Comparison of ENCODE assay signal across 8 mouse cellular contexts in the genomic region with DNA sequence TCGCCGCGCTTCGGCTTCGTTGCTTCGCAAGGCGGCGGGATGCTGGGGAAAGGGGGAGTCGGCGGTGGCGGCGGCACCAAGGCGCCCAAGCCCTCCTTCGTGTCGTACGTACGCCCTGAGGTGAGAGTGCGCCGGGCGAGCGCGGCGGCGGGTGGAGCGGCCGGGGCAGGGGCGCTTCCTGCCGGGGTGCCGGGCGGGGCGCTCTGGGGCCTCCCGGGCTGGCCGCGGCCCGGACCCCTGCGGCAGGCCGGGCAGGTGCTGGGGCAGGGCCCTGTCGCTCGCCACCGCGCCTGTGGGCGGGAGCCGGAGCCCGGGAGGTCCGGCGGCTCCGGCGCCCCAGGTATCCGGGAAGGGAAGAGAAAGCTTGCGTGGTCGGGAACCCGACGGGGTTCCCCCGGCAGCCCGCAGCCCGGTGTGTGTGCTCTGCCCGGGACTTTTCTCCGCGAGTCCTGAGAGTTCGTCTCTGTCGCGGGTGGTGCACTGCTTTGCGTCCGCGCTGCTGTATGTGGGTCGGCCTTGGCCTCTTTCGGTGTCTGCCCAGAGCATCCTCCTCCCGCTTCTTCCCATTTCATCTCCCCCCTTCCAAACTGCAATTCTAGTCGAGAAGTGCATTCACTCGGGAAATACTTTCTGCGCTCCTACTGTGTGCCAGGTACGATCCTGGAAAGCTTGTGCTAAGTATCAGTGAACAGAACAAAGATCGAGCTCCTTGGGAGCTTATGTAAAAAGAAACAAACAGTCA. TPM values are rescaled to one million over a fixed set of nuclear protein-coding genes. Genes with fewer than 3 reads are reported as not detected.
DNase-seq lines count a peak whose midpoint lies in the region; ATAC-seq lines count a peak whose summit lies in the region.

No protein-coding gene starts in this region.

- H3K4me2 ChIP-seq in lung, embryonic 15.5 days, result peak overlapping the region; percentile 61
- H3K4me2 ChIP-seq in forebrain, embryonic 15.5 days (replicated peaks), result peak overlapping the region; percentile 56
- peak overlapping the region; percentile 63 for H3K4me2 ChIP-seq in limb, embryonic 15.5 days
- H3K4me2 ChIP-seq in neural tube, embryonic 15.5 days, result peak overlapping the region; percentile 67

- no peaks in the 10 kb centered on the region for H3K9me3 ChIP-seq in lung, embryonic 15.5 days
- no peaks in the 10 kb centered on the region for H3K9me3 ChIP-seq in forebrain, embryonic 15.5 days
- H3K9me3 ChIP-seq in limb, embryonic 15.5 days, result no peaks in the 10 kb centered on the region
- H3K9me3 ChIP-seq in neural tube, embryonic 15.5 days (replicated peaks), result no peaks in the 10 kb centered on the region

- peak overlapping the region; percentile 90 for H3K4me3 ChIP-seq in lung, embryonic 15.5 days
- peak overlapping the region; percentile 83 for H3K4me3 ChIP-seq in forebrain, embryonic 15.5 days
- peak overlapping the region; percentile 78 for H3K4me3 ChIP-seq in limb, embryonic 15.5 days
- peak overlapping the region; percentile 96 for H3K4me3 ChIP-seq in neural tube, embryonic 15.5 days (replicated peaks)

- H3K27me3 ChIP-seq in lung, embryonic 15.5 days, result no peaks in the 10 kb centered on the region
- H3K27me3 ChIP-seq in forebrain, embryonic 15.5 days, result no peaks in the 10 kb centered on the region
- H3K27me3 ChIP-seq in limb, embryonic 15.5 days, result no peaks in the 10 kb centered on the region
- H3K27me3 ChIP-seq in neural tube, embryonic 15.5 days (replicated peaks), result no peaks in the 10 kb centered on the region

- peak overlapping the region; percentile 94 for H3K9ac ChIP-seq in lung, embryonic 15.5 days
- H3K9ac ChIP-seq in forebrain, embryonic 15.5 days (replicated peaks), result peak overlapping the region; percentile 84
- peak overlapping the region; percentile 89 for H3K9ac ChIP-seq in limb, embryonic 15.5 days
- H3K9ac ChIP-seq in neural tube, embryonic 15.5 days (replicated peaks), result peak overlapping the region; percentile 89

- H3K27ac ChIP-seq in lung, embryonic 15.5 days, result peak overlapping the region; percentile 92
- peak overlapping the region; percentile 93 for H3K27ac ChIP-seq in forebrain, embryonic 15.5 days (replicated peaks)
- peak overlapping the region; percentile 93 for H3K27ac ChIP-seq in limb, embryonic 15.5 days
- H3K27ac ChIP-seq in neural tube, embryonic 15.5 days (replicated peaks), result peak overlapping the region; percentile 93

- no peak for DNase-seq in lung, postnatal 36 days
- DNase-seq in adipocyte (ENCODE audit: low spot score), result peak; percentile 48
- DNase-seq in layer of hippocampus, adult 9-11 months, result no peak
- DNase-seq in yolk sac, embryonic 10.5 days (ENCODE audit: low spot score), result no peak

- ATAC-seq in lung, embryonic 15.5 days (ENCODE audit: borderline replicate concordance, extremely low read depth, low FRiP score, low TSS enrichment), result peak; percentile 75
- peak; percentile 87 for ATAC-seq in forebrain, embryonic 15.5 days (replicated peaks)
- ATAC-seq in limb, embryonic 15.5 days (ENCODE audit: insufficient number of reproducible peaks, low FRiP score, low TSS enrichment, low read depth), result peak; percentile 69
- peak; percentile 83 for ATAC-seq in neural tube, embryonic 15.5 days (ENCODE audit: low FRiP score)

- H3K4me1 ChIP-seq in lung, embryonic 15.5 days, result peaks cover 33% of the 10 kb centered on the region
- peaks cover 26% of the 10 kb centered on the region for H3K4me1 ChIP-seq in forebrain, embryonic 15.5 days
- H3K4me1 ChIP-seq in limb, embryonic 15.5 days, result peaks cover 27% of the 10 kb centered on the region
- peaks cover 38% of the 10 kb centered on the region for H3K4me1 ChIP-seq in neural tube, embryonic 15.5 days

- H3K36me3 ChIP-seq in lung, embryonic 15.5 days, result no peaks in the 10 kb centered on the region
- no peaks in the 10 kb centered on the region for H3K36me3 ChIP-seq in forebrain, embryonic 15.5 days
- H3K36me3 ChIP-seq in limb, embryonic 15.5 days, result no peaks in the 10 kb centered on the region
- H3K36me3 ChIP-seq in neural tube, embryonic 15.5 days, result no peaks in the 10 kb centered on the region

- under 1% methylated on average over 70 of the region's 73 CpGs for WGBS in lung, embryonic 15.5 days
- WGBS in forebrain, embryonic 15.5 days, result under 1% methylated on average over 73 of the region's 73 CpGs
- WGBS in limb, embryonic 15.5 days, result under 1% methylated on average over 49 of the region's 73 CpGs
- under 1% methylated on average over 60 of the region's 73 CpGs for WGBS in neural tube, embryonic 15.5 days

RNA-seq across cellular contexts. Expression of a gene that starts 0.5 kb away (rescaled TPM):
- 18.2 and 19.1 TPM in 2 replicates for polyA plus RNA-seq in lung, embryonic 15.5 days (2015; fragmentation: Nextera tagmentation; extraction: Ambion mirVana)
- 10.7 and 11.2 TPM in 2 replicates for polyA plus RNA-seq in forebrain, embryonic 15.5 days (2015; fragmentation: Nextera tagmentation; extraction: Ambion mirVana)
- polyA plus RNA-seq in limb, embryonic 15.5 days (2015; fragmentation: Nextera tagmentation; extraction: Ambion mirVana), result 15.0 TPM in 2 replicates
- 6.5 and 9.6 TPM in 2 replicates for polyA plus RNA-seq in neural tube, embryonic 15.5 days (2015; fragmentation: Nextera tagmentation; extraction: Ambion mirVana)
